Mouse (Mus musculus): ENCODE measurements around the gene Entpd7. TPM values are rescaled to one million over a fixed set of nuclear protein-coding genes. Genes with fewer than 3 reads are reported as not detected.

The Entpd7 gene
- total RNA-seq, 2 experiments from 2014 or later, result 20.3 to 24.0 TPM

DNA sequence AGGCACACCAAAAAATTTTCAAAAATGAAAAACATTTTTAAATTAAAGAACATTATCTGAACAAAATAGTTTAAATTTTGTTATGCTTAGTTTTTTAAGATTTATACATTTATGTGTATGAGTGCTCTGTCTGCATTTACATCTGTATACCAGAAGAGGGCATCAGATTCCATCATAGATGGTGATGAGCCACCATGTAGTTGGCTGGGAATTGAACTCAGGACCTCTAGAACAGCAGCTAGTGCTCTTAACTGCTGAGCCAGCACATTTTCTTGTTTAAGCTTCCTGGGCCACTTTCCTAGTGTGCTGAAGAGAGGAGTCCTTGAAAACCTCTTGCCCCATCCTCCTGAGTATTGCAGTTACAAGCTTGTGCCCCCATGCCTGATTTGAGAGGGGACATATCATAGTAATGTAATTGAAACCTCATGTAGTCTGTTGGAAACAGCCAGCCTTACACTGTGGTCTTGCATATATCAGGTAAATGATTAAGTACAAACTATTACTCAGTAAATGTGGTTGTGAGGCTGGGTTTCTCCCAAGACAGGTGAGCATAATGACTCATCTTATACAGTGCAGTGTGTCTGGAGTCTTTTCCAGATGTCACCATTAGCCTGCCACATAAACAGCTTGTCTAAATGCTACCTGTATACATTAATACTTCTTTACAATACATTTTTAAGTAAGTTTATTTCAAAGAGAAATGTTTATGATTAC lies 72.2 kb downstream of the Entpd7 start:
- intact Hi-C loops (cut with DNase I), result no loop called here
- DNase-seq (ENCODE audit: low spot score in 2 of 2), result no peak

DNA sequence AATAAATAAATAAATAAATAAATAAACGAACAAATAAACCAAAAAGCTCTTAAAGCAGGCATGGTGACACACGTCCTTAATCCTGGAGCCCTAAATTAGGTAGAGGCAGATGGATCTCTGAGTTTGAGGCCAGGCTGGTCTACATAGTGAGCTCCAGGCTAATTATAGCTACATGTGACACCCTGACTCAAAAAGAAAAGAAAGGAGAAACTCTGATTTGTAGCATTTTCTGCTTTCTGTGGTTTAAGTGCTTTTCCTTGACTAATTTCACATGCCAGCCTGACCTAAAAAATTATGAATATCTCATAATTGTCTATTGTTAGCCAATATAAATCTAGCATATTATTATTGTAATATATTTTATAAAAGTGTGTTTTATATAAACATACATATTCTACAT lies 72.9 kb downstream of the Entpd7 start:
- DNase-seq (ENCODE audit: low spot score in 2 of 2), result no peak
- intact Hi-C loops (cut with DNase I), result no loop called here

DNA sequence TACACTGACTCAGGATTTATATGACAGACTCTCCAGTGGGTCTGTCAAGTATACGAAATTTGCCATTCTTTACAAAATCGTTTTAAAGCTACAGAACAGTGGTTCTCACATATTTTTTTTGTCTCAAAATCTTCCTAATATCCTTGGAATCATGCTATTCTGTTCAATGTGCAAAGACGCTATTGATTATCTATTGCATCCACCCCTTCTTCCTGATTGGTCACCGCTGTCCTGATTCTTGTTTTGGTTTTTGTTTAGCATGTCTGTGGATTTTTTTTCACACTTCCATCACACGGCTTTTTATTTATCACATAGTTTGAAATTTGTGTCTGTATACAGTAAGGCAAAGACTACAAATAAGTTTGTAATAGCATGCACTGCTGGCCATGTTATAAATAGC lies 77.0 kb downstream of the Entpd7 start:
- no peak for DNase-seq (ENCODE audit: low spot score in 2 of 2)
- intact Hi-C loops (cut with DNase I), result no loop called here

DNA sequence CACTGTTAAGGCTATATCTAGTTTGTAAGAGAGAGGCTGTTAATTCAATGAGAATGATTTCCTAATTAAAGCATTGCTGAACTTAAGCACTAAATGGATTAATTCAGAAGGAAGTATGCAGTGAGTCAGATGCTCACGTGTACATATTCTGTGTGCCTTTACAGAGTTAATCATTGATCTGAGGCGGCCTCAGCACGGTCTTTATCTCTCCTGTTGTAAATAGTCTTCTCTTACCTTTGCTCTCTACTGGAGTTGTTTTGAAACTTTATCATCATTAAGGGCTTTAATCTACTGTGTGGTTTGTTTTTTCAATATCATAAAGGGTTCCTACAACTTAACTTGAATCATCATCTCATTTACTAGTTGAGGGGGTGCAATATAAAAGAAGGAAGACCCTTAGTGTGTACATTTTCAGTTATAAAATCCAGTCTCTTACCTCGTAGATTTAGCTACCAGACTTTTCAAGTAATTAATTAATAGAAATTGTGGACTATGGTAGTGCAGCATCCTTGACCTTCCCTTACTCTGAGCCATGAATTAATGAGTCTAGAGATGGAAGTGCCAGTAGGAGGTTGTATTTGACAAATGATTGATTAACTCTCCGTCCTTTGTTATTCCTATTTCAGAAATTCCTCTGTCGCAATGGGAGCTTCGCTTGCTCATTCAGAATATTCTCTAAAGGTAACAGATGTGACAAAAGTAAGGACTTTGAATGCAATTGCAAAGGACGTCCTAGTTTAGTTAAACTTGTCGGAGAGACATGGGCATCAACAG lies 78.3 kb downstream of the Entpd7 start:
- intact Hi-C loops (cut with DNase I), result no loop called here
- DNase-seq (ENCODE audit: low spot score in 2 of 2), result no peak

DNA sequence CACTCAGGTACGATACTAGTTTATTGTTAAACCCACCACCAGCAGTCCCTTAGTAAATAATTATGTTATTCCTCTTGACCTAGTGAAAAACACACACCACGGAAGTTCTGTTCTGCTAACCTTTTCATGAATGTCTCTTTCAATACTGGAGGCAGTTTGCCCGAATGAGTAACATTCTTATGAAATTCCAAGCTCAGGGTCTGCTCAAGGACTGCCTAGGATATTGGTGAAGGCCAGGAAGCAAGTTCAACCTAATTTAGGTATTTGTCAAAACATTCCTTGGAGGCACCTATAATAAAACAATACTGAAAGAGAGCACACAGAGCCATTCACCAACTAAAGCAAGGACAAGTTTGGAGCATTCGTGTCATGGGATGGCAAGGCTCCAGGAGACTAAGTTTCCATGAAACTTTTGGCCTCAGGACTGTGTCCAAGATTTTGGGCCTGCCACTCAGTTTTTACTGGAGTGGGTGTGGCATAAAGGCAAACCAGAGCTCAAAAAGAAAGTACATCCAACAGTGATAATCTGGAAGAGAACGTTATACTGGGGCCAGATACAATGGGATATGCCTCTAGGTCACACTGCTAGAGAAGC lies 80.0 kb downstream of the Entpd7 start:
- DNase-seq (ENCODE audit: low spot score in 2 of 2), result no peak
- intact Hi-C loops (cut with DNase I), result no loop called here

DNA sequence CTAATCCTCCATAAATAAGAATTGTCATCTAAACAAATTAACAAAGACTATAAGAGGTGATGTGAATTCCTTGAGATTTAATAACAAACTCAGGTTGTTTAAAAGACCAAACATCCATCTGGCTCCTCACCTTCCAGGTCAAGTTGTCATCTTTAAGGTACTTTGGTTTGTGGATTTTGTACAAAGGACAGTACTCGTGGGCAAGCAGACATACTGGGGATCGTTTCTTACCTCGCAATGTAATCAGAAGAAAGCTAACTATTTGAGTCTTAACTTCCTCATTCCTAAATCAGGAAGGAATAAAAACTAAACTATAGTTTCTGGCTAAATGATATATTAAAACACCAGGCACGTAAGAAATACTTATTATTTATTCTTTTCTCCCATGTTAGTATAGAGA lies 81.1 kb downstream of the Entpd7 start:
- DNase-seq (ENCODE audit: low spot score in 2 of 2), result no peak
- intact Hi-C loops (cut with DNase I), result no loop called here

DNA sequence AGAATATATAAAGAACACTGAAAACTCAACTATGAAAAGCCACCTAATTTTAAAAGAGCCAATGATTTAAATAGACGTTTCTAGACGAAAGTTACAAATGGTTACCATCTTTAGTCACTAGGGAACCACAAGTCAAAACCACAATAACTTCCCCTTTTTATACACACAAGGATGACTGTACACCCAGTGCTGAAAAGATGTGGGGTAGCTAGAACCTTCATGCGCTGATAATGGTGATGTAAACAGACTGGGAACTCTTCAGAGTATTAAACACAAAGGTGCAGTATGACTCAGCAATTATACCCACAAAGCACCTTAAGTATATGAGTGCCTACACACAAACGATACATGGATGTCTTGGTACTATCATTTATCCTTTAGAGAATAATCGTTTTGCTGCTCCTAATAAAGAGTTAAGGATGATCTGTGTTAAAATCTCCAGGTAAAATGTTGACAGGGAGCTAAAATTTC lies 82.1 kb downstream of the Entpd7 start:
- DNase-seq (ENCODE audit: low spot score in 2 of 2), result no peak
- intact Hi-C loops (cut with DNase I), result no loop called here

DNA sequence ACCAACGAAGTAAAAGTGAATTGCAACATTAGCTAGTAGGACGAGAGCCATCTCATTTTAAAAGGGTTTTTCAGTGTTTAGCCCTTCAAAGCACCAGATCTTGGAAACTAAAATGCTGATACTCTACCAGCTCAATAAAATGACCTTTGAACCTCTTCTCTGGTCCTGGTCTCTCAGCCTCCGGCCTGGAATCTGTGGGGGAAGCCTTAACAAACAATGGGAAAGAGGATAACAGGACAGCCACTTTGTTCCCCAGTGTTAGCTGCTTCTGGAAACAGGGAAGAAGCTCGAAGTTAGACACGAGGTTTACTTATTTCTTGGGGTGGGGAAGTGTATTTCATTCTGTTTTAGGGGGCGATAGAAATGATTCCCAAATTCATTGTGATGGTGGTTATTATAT lies 82.8 kb downstream of the Entpd7 start:
- DNase-seq (ENCODE audit: low spot score in 2 of 2), result no peak
- intact Hi-C loops (cut with DNase I), result no loop called here

DNA sequence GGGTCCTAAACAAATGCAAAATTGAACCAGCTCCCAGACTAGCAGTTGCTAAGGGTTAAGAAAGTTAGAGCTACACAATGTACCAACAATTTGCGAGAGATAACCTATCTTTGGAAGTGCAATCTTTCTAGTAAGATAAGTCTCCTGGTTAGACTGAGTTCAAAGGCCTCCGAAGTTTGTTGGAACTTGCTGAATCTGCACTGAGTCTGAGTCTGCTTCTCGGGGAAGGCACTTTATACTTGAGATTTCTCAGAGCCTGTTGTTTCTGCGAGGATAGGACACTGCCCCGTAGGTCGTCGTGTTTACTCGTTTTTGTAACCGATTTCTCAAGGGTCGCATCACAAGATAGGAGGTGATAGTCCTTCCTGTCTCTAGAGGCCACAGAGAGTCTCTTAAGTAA lies 86.0 kb downstream of the Entpd7 start:
- DNase-seq (ENCODE audit: low spot score in 2 of 2), result no peak
- intact Hi-C loops (cut with DNase I), result no loop called here

DNA sequence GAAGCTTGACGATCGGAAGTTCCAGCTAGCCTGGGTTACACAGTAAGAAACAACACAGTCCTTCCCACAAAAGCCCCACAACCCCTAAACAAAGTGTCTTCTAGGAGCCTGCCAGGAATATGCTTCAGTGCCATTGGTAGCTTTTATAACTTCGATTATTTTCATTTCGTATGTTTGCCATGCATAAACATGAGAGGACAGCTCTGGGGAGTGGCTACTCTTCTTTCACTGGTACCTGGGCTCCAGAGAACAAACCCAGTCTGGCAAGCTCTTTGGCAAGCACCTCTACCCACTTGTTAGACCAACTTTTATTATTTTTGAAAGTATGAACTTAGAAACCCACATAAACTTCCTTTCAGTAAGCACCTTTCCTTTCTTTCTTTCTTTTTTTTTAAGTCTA lies 87.1 kb downstream of the Entpd7 start:
- intact Hi-C loops (cut with DNase I), result no loop called here

DNA sequence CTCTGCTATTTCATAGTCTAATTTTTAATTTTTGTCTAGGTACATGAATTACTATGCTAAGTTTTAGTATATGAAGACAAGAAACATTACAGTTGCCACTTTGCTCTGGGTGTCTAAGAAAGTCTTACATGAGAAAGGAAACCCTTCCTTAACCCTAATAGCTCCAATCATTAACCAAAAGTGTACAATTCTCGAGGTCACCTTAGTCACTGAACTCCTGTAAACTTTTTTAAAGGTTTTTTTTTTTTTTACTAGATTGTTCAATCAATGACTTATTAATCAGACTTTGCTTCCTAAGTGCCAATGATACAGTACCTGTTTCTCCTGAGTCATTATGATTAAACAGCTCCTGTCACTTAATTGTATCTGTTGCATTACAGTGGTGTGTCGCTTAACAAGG lies 87.8 kb downstream of the Entpd7 start:
- intact Hi-C loops (cut with DNase I), result no loop called here
- no peak for DNase-seq (ENCODE audit: low spot score in 2 of 2)

More for the DNA sequence above, 87.1 kb downstream of the Entpd7 start:
- no peak for DNase-seq (ENCODE audit: low spot score in 2 of 2)

DNA sequence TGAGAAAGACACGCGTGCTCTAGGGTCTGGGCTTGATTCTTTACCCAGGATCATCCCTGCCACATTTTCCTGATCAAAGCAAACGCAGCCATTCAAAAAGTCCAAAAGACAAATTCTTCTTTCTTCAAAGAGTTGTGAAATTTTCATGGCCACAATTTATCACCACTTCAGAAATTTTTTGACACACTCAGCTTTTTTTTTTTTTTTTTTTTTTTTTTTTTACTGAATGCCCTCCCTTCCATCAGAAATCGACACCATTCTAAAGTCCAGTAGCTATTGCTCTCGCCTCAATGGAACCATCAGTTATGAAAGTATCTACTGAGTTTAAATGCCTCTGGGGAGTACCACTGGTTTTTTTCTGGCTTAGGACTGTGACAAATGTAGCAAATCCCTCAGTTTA lies 90.9 kb downstream of the Entpd7 start:
- intact Hi-C loops (cut with DNase I), result no loop called here
- no peak for DNase-seq (ENCODE audit: low spot score in 2 of 2)

DNA sequence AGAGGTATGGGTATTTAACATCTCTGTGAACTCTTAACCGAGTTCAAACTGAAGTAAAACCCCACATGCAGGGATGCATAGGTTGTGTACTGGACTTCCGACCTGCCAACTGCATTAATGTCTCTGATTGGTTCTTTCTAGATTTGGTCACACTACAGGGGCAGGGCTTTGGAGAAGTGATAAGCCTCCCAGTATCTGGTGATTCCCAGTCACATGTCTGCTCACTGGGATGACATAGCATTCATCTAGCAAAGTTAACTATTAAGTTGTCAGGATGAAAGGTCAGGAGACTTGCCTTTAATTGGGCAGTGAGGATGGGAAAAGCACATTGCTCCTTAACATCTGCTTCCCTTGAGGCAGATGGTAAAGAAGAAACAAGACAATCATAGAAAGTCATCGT lies 92.5 kb downstream of the Entpd7 start, which contains the start of gene Abcc2:
Gene Abcc2, plus strand, starts transcription at position 213 of the 400 bp plus-strand sequence.
- no peak for DNase-seq (ENCODE audit: low spot score in 2 of 2)
- intact Hi-C loops (cut with DNase I), result no loop called here

Other genes starting within 250 kb of the Entpd7 start
- 10 to 100 TPM; 95.3 to 98.9 TPM for gene Cnnm1, start 249.2 kb upstream of the Entpd7 start, total RNA-seq (2021)
- gene Got1, start 165.1 kb upstream of the Entpd7 start, total RNA-seq (2021), result 100 to 1,000 TPM; 340 to 351 TPM
- gene Nkx2-3, start 77.3 kb upstream of the Entpd7 start, total RNA-seq (2021), result not detected
- gene Slc25a28, start 14.8 kb upstream of the Entpd7 start, total RNA-seq (2021), result 10 to 100 TPM; 35.8 to 36.6 TPM
- 1 to 10 TPM; 5.7 to 6.1 TPM for gene Cutc, start 63.3 kb downstream of the Entpd7 start, total RNA-seq (2021)
- gene Cox15, start 63.3 kb downstream of the Entpd7 start, total RNA-seq (2021), result 10 to 100 TPM; 14.1 to 22.3 TPM
- gene Abcc2, start 92.5 kb downstream of the Entpd7 start, total RNA-seq (2021), result under 1 TPM; 0.07 to 0.09 TPM